Mouse (Mus musculus) adrenal gland, postnatal 4 days (tissue): ENCODE results near the gene Zgrf1. TPM values are rescaled to one million over a fixed set of nuclear protein-coding genes. Genes with fewer than 3 reads are reported as not detected.

Source experiments
- DNase-seq, 2 experiments: peaks; one replicate each; pipeline ENCODE4 v3.0.0; 2021 to 2022; ENCODE audit warnings: low spot score in 2 of 2, mixed read lengths in 2 of 2
- total RNA-seq, 2 experiments: library from RNA; stranded (reverse); gene quantifications; 2 replicates each; pipeline ENCODE4 v1.2.3; 2021

Gene Zgrf1
- total RNA-seq, 2 experiments from 2014 or later: 8.6 to 9.4 TPM

- no peak for DNase-seq
Observed at GRCm38 (mm10) chr3:127554723-127555122, 1.4 kb downstream of the Zgrf1 start.

GRCm38 (mm10) chr3:127558201-127558600, 4.9 kb downstream of the Zgrf1 start:
- DNase-seq: no peak

GRCm38 (mm10) chr3:127562974-127563373, 9.7 kb downstream of the Zgrf1 start:
- no peak for DNase-seq

- no peak for DNase-seq
Observed at GRCm38 (mm10) chr3:127565129-127565528, 11.8 kb downstream of the Zgrf1 start.

- DNase-seq: no peak
Observed at GRCm38 (mm10) chr3:127572557-127572956, 19.3 kb downstream of the Zgrf1 start.

GRCm38 (mm10) chr3:127597136-127597535, 43.8 kb downstream of the Zgrf1 start:
- no peak for DNase-seq

- DNase-seq: no peak
Observed at GRCm38 (mm10) chr3:127608109-127608508, 54.8 kb downstream of the Zgrf1 start.

GRCm38 (mm10) chr3:127625296-127625695, 72.0 kb downstream of the Zgrf1 start:
- DNase-seq: peak; percentile 39 to 48

GRCm38 (mm10) chr3:127625701-127626399, 72.6 kb downstream of the Zgrf1 start:
- no peak for DNase-seq

GRCm38 (mm10) chr3:127626524-127626923, 73.2 kb downstream of the Zgrf1 start:
- DNase-seq: no peak

- no peak for DNase-seq
Observed at GRCm38 (mm10) chr3:127627151-127627955, 74.1 kb downstream of the Zgrf1 start.

- no peak for DNase-seq
Observed at GRCm38 (mm10) chr3:127627956-127628310, 74.6 kb downstream of the Zgrf1 start.

- DNase-seq: no peak
Observed at GRCm38 (mm10) chr3:127628311-127629184, 75.3 kb downstream of the Zgrf1 start.

GRCm38 (mm10) chr3:127630190-127630589, 76.9 kb downstream of the Zgrf1 start:
- no peak for DNase-seq

GRCm38 (mm10) chr3:127630735-127631372, 77.6 kb downstream of the Zgrf1 start:
- no peak for DNase-seq

GRCm38 (mm10) chr3:127631582-127631981, 78.3 kb downstream of the Zgrf1 start:
- no peak for DNase-seq

- DNase-seq: no peak
Observed at GRCm38 (mm10) chr3:127632531-127632930, 79.2 kb downstream of the Zgrf1 start.

- no peak for DNase-seq
Observed at GRCm38 (mm10) chr3:127633080-127634032, 80.1 kb downstream of the Zgrf1 start, which contains the start of gene Neurog2. Neurog2 (plus strand) TSS chr3:127633135.

GRCm38 (mm10) chr3:127634101-127634983, 81.1 kb downstream of the Zgrf1 start:
- peak; percentile 33 to 56 for DNase-seq
